Mouse (Mus musculus): ENCODE data around the gene Gid8.

Gid8 gene

DNA sequence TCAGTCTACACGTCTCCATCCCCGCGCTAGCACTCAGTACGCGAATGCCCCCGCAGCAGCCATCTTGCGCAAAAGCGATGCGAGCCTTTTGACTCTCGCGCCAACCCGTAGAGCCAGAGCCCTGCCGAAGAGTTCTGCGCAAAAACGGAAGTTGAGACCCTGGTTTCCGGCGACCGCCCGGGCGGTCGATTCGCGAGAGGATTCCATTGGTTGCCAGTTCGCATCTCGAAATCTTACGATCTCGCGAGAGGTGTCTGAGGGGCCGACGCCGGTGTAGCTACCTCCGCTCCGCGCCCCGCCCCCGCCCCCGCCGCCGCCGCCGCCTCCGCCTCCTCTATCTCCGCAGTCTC lies at the start of gene Gid8, which contains the start of gene Dido1:
TSS of gene Gid8 (plus strand) at position 195 of the 350 bp plus-strand sequence.
TSS of gene Dido1 (minus strand) at position 77 of the 350 bp plus-strand sequence.
- in situ Hi-C loops (cut with MboI): no loop called here

DNA sequence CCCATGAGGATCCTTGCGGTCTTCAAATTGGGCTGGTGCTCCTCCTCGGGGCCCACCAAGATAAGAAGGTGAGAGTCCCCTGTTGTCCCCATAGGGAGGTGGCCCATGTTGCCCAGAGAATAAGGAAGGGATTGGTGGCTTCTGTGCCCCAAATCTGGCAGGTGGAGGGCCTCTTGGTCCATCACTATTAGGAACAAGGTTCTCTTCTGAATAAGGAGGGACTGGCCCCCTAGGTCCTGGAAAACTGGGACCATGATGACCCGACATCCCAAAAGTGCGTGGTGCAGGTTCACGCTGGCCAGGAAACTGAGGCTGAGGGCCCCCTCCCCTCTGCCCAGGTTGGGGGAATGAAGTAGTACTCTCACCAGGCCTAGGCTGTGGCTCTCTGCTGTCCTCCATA lies 49.4 kb upstream of the Gid8 start:
- in situ Hi-C loops (cut with MboI): no loop called here

DNA sequence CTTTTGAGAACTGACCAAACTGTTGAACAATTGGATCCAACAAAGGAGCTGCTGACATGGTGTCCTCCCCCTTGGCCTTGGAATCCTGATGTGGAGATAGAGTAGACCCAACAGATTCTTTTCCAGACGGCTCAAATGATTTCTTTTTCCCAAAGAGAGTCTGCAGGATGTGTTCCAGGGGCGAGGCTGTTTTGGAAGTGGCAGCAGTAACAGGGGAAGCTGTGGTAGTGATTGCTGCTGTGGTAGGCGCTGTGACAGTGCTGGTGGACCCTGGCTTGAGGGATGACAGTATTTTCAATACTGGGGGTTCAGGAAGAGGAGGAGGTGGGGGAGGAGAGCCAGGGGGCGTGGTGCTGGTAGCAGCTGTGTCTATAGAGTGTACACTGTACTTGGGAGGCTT lies 47.9 kb upstream of the Gid8 start:
- in situ Hi-C loops (cut with MboI): no loop called here

DNA sequence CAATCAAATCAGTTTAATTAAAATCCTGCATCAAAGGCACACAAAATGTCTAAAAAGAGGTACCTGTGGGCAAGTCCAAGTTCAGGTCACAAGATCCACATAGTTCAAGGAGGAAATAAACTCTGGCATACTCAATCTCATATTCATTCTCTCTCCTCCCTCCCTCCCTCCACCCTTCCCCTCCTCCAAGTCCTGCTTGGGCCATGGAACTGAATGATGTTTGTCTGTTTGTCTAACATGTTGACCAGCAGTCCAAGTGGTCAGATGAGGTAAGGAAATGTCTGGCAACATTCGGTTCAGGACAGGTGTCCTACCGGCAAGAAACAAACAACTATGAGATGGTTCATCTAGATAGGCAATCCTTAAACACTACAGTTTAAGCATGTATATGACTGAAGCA lies 33.2 kb upstream of the Gid8 start:
- in situ Hi-C loops (cut with MboI): no loop called here

DNA sequence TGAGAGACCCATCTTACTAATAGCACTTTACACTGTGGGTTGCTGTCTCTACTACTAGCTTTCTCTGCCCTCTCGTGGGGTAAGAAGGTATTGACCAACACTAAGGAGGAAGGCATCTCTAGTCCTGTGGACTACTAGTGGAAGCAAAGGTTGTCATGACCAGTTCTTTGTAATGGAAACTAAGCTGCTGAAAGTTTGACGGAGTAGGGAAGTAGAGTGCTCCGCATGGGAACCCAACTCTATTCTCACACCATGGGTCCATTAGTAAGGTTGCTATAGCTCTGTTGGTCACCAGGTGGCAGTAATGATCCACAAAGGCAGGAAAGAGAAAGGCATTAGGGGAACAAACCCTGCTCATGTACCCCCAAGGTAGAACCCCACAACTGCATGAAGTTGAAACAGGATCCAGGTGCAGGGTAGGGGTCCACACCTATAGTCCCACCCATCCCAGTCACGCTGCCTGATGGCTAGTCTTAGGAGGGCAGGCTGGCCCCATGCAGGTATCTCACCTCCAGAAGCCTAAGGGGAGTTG lies 31.2 kb upstream of the Gid8 start:
- in situ Hi-C loops (cut with MboI): no loop called here

DNA sequence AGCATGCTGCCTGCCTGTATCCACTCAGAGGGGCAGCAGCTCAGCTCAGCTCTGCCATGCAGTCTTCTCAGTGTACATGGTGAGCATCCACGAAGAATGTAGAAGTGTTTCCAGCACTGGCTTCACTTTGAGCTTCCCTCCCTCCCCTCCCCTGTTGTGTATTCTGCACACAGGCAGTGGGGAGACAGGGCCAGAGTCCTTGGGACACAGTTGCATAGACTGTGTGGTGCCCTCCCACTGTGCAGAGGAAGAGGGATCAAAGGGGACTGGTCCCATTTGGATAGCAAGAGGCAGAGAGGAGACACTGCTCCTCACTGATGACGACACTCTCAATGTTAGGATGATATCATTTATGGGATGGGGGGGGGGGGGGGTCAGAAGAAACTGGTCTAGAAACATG lies 28.7 kb upstream of the Gid8 start:
- in situ Hi-C loops (cut with MboI): no loop called here

DNA sequence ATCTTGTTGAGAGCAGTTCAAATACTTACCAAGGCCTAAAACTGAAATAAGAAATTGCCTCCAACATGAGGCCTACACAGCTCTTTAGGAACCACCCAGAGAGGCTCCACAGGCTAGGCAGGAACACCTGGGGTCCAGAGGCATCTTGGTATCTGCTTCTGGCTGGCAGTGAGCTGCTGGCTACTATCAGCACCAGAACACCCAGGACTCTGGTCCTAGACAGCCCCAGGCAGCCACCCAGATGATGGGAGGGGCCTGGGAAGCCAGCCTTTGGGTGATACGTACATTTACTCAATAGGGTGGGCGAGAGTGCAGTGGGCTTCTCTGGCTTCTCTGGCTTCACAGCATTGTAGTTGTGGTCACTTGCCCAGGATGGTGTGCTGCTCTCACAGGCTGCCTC lies 26.4 kb upstream of the Gid8 start:
- in situ Hi-C loops (cut with MboI): no loop called here

DNA sequence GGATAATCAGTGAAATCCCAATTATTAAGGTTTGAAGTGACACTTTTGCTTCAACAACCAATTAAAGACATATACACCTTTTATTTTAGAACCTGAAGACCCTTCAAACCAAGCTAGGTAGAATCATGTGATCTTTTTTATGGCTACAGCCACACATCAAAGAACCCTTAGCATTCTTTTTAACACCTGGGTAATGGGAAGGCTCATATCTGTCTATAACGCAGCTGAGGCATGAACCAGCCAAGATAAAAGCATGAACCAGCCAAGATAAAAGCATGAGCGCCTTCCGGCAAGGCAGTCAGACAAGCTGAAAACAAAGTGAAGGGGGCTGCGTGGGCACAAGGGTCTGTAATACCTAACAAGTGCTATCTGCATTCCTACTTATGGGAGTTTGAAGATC lies 25.9 kb upstream of the Gid8 start:
- in situ Hi-C loops (cut with MboI): no loop called here

DNA sequence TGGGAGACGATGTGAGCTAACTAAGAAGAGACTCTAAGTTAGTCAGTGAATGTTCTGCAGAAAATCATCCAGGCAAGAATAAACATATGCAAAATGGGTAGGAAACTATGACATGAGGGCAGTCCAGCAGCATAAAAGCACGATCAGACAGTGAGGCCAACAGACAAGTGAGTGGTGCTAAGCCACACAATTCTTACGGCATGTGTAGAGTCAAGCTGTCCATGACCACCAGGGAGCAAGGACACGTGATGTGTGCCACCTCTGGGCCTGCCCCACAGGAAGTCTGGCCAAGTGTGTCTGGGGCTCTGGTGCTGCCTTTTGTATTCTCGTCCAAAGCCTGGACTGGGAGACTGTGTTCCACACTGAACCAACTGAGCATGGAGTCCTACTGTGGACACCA lies 20.1 kb upstream of the Gid8 start:
- in situ Hi-C loops (cut with MboI): no loop called here

DNA sequence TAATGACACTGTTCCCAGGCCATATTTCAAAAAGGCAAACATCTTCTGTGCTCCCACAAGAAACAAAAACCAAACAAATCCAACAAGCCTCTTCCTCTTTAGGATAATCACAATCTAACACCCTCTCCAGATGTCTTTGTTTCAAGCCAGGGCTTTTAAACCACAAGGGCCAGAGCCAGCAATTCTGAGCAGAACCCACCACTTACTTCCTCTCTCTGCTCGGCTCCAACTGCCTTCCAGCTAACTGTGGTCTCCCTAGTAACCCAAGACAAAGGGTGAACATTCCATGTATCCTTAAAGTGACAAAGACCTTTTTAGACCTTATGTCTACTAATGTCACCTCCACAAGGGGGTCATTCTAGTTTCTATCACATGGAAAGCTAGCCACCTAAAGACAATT lies 17.3 kb upstream of the Gid8 start:
- in situ Hi-C loops (cut with MboI): no loop called here

DNA sequence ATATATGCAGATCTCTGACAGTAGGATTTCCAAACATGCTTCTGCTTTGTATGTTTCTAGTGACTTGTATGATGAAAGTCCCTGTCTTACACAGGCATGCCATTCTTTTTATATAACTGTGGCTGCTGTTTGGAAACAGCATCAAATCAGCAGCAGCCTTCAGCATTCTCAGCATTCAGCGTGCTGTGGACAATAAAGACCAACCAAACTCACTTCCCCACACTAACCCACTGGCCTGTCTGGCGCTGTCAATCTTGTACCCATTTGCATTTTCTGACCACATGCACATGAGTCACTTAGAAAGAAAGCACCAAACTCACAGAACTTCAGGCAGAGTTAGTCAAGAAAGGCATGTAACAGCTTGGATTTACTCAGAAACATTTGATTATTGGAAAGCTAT lies 14.7 kb upstream of the Gid8 start:
- in situ Hi-C loops (cut with MboI): no loop called here

DNA sequence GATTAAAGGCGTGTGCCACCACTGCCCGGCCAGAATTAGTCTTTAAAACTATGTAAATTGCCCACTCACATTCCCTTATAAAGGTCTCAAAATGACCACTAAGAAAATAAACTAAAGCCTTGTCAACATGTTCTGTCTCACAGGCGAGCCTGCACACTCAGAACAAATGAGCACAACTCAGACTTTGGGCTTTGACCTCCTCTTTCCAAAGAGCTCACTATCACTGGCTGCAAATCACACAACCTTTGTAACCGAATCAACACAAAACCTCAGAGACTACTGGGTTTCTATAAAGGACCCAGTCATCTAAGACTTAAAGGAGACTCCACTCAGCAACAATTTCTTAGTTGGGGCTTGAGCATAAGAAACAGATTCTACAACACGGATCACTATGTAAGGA lies 9.5 kb upstream of the Gid8 start:
- in situ Hi-C loops (cut with MboI): no loop called here

DNA sequence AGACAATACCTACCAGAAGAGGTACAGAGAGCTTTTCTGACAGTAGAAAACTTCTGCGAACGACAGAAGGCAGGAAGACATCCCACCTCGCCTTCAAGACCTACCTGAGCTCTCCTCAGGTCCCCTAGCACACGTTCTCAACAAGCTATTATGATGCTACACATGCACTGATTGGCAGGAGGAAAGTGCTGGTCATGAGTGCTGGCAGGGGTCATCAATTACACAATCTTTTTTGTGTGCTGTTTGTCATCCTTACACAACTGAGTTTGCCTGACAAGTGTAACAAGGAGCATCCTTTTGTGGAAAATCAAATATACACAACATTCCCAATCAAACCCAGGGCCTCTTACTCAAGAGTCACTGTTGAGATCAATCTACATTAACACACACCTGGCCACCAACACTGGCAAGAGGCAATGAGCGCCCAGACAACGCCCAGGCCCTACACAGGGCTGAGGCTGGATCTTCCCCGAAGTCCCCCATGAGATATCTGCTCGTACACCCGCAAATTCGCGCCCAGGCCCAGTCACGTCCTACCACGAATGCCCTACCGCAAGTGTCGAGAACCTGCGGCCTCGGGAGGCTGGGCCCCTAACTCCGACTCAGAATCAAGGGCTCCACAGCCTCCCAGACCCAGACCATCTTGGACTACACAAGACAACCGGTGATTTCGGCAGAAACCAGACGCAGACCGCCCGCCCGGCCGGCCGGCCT lies 8.7 kb upstream of the Gid8 start:
- in situ Hi-C loops (cut with MboI): no loop called here

DNA sequence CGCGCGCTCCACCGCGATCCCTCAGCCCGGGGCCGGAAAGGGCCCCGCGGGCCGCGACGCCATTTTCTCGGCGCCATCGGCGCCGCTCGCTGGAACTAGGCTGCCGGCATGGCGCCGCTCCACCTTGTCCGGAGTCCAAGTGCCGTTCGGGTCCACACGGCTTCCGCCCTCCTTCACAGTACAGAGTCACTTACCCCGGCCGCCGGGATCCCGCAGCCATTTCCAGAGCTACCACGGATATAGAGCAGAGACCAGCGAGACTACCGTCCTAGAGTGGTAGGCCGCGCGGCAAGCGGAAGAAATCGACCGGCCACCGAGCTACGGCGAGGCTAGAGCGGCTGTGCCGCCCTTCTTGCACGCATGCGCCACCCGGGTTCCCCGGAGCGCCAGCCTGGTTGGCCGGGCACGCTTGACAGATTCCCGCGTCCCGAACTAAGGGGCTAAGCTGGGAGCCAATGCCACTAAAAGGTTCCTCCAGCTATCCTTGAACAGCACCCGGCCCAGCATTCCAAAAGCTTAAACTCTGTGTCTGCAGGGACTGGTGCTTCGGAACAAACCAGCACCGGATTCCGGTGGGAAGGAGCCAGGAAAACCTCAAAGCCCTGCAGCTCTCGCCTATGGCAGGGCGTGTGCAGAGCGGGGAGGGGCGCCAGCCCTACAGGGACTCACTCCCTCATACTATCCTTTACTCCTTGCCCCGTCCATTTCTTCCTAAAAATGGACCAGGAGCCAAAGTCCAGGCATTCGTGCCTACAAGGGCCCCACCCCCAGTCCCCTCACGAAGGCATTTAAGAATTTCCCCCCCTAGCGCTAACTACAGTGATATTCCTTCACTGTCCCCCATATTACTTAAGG lies 7.9 kb upstream of the Gid8 start:
- in situ Hi-C loops (cut with MboI): no loop called here

DNA sequence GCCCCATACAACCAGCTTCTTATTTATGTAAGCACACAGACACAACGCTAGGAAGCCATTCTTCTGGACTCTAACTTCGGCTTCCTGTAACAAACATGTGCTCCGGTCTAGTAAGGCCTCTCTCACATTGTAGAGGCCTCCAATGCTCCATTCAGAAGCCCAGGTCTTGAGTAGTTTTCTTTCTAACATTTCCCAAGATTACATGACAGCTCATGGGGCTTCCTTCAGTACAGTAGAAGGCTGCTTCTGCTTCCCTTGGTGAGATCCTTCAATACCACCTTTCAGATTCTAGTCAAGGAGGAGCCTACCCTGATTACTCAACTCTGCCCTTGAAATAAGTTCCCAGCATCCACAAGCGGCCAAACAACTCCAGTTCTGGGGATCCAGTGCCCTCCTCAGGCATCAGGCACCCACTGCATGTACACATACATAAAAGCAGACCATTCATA lies 7.2 kb upstream of the Gid8 start:
- in situ Hi-C loops (cut with MboI): no loop called here

DNA sequence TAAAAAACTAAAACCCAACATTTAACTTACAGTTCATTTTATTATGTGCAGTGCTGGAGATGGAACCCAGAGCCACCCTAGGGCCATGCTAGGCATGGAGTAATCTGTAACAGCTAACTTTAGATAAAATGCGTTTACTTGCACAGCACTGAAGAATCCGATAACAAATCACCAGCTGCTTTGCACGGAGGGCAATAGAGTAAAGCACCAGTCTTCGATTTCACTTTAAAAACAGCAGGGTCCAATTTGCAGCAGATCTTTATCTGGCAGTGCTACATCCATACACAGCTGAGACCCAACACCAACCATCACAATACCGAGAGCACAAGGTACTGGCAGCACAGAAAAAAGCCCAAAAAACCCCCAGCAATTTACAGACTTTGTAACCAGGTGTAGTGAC lies 6.7 kb upstream of the Gid8 start:
- in situ Hi-C loops (cut with MboI): no loop called here

DNA sequence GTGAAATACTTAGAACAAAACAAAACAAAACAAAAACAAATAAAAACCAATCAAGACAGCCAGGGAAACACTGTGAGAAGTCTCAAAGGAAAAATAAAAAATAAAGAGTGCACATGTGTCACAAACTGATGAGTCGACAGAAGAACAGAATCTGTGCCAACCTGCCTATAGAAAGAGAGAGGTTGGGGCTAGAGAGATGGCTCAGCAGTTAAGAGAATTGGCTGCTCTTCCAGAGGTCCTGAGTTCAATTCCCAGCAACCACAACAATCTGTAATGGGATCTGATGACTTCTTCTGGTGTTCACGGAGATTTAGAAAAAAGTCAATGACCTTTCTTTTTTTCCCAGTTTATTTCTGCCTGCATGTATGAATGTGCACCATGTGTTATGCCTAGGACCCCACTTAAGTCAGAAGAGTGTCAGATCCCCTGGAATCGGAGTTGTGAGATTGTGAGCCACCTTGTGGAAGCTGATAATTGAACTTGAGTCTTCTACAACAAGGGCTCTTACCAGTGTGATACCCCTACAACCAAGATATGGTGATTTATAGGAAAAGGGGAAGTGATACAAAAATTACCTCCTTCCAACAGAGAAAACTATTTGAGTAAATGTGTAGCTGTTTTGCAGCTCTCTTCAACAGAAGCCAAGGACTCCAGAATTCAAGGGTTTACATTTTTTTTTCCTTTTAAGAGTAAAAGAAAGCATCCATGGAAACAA lies 6.1 kb upstream of the Gid8 start:
- in situ Hi-C loops (cut with MboI): no loop called here

DNA sequence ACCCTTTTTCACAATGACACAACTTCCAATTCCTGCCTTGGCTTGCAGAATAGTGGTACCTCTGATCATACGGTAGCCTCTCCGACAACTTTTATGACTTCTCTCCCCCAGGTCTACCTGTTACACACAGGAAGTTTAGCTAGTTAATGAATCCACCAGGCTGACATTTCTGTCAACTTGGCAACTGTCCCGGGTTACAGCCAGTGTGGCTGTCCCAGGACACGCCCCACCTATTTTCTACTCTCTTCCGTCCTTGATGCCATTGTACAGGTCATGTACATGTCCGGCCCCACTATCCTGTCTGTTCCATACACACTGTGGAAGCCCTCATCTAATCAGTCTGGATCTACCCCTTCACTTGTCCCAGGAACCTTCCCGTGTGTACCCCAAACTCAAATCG lies 5.3 kb upstream of the Gid8 start:
- in situ Hi-C loops (cut with MboI): no loop called here

DNA sequence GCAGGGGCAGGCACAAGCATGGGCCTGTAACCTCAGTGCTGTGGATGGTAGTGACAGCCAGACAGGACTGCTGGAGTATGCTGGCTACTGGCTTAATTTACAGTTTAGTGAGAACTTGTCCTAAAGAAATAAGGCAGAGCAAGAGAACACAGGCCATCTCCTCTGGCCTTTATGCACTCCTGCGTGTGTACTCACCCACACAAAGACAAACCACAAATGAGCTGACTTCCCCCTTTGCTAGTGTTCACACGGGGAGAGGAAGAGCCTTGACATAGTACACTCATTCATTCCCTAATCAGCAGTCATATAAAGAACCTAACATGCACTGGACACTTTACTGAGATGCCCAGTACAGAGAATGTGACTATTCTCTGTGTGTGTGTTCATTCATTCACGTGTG lies 4.9 kb upstream of the Gid8 start:
- in situ Hi-C loops (cut with MboI): no loop called here

DNA sequence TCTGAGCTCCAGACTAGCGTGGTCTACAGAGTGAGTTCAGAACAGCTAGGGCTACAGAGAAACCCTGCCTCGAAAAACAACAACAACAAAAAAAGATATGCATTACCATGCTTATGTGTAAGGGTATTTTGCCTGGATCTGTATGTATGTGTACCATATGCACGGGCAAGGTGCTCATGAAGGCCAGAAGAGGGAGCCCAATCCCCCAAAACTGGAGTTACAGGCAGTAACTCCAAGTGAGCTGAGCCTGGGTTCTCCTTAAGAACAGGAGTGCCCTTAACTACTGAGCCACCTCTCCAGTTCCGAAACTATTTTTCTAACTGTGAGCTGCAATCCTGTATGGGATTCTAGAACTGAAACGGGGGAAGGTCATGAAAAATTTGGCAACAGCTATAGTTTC lies 3.9 kb upstream of the Gid8 start:
- in situ Hi-C loops (cut with MboI): no loop called here

DNA sequence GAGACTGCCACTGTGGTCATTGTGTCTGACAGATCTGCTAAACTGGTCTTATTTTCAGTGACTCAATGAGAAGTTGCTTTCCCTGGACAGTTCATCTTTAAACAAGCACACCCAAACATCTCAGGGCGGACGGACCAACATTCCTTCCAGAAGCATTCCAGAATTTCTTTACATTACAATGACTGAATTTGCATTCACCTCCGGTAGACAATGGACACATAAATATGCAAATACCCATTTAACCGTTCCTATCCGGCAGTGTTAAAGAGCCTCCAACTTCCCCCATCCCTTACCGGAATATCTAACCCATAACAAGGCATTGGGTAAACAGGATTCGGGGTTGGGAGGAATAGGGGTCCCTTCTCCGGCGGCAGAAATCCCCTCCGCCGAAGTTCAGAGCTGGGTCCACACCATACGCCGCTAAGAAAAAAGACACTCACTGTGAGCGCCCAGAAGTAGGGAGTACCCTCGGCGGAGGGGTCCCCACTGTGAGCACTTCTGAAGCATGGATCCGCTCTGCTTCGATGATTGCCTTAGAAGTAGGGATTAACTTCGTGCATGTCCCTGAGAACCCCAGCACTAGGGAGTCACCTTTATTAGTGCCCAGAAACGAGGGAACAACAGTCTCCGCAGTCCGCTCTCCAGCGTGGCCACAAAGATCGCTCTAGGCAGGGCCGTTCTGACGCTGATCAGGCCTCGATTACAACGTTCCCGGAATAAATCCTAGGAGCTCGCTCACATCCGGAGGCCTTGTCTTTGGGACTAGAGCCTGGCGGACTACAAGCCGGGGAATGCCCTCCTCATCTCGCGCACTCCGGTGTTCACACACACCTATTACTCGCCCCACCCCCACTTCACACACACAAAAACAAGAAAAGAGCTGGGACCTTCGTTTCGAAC lies 644 bp upstream of the Gid8 start:
- in situ Hi-C loops (cut with MboI): no loop called here
